Mouse (Mus musculus) 416B (cell line): ENCODE measurements around the gene Stbd1.

Source experiments
- DNase-seq: peaks from one replicate; pipeline ENCODE4 v3.0.0; 2011; ENCODE audit warnings: low read depth

Gene Stbd1

DNA sequence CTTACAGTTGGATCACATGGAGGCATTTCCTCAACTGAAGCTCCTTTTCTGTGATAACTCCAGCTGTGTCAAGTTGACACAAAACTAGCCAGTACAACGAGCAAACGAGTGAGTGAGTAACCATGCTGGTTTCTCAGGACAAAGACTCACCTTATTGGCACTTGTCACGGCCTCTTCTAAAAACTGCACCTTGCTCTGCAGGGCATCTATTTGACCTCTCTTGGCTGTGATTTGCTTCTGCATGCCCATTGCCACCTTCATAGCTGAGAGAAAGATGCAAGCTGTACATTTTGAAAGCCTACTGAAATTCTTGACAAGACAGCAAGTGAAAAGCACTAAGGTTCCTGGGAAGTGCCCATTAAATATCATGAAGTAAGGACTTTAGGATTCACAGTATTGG is 38.0 kb downstream of the Stbd1 start:
- no peak for DNase-seq
